Mouse (Mus musculus) B cell, adult 2 months (primary cell): ENCODE results near the gene Piwil4.

Experiments
- DNase-seq, 2 experiments: peaks; one replicate each; pipeline ENCODE4 v3.0.0; 2022

Piwil4 gene

GRCm38 (mm10) chr9:14740151-14740924 is at the start of gene Piwil4:
Piwil4 (minus strand) TSS chr9:14740733.
- DNase-seq = no peak

DNA sequence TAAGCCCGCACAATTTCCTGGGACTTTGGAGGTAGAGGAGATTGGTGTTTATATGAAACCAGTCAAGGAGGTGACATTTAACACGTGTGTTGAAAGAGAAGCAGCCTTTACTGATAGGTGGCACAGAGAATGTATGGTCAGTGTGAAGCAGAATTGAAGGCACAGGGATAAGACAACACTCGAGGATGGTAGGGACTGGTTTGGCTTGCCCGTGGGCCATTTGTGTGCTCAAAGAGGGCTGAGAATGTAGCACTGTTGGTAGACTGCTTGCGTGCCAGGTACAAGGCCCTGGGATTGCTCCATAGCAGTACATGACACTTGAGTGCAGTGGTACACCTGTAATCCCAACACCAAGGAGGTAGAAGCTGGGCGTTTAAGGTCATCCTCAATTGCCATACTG is 46.8 kb upstream of the Piwil4 start:
- no peak for DNase-seq

GRCm38 (mm10) chr9:14784039-14785002 is 43.8 kb upstream of the Piwil4 start, which contains the start of the genes Mre11a and Ankrd49:
Mre11a (plus strand) TSS chr9:14784654.
Ankrd49 (minus strand) TSS chr9:14784856.
- DNase-seq = peak; percentile 91 to 92

GRCm38 (mm10) chr9:14778341-14778740 is 37.8 kb upstream of the Piwil4 start:
- no peak for DNase-seq

GRCm38 (mm10) chr9:14773813-14774212 is 33.3 kb upstream of the Piwil4 start:
- DNase-seq = no peak

GRCm38 (mm10) chr9:14772074-14772473 is 31.5 kb upstream of the Piwil4 start:
- DNase-seq = no peak

- DNase-seq = no peak
Observed at GRCm38 (mm10) chr9:14770803-14771471, 30.4 kb upstream of the Piwil4 start, which contains the start of gene 1700012B09Rik. 1700012B09Rik (minus strand) TSS chr9:14771030.

- no peak for DNase-seq
Observed at GRCm38 (mm10) chr9:14769811-14770210, 29.3 kb upstream of the Piwil4 start.

DNA sequence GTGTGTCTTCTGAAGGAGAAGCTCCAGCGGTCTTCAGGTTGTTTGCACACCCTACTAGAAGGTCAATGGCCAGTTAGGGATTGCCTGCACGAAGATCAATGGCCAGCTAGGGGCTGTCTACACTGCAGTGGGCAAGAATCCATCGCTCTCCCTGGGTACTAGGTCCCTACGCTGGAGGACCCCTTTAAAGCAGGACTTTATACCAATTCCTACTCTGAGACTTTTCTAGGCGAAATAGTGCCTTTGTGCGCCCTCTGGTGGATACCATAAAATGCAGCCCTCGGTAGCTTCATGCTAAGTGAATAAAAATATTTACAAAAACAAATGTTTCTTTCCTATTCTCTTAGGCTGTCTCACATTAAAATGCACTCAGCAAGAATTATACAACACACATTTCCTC is 24.2 kb upstream of the Piwil4 start:
- DNase-seq = peak; percentile 56 to 59

- no peak for DNase-seq
Observed at GRCm38 (mm10) chr9:14759261-14759660, 18.7 kb upstream of the Piwil4 start.

DNA sequence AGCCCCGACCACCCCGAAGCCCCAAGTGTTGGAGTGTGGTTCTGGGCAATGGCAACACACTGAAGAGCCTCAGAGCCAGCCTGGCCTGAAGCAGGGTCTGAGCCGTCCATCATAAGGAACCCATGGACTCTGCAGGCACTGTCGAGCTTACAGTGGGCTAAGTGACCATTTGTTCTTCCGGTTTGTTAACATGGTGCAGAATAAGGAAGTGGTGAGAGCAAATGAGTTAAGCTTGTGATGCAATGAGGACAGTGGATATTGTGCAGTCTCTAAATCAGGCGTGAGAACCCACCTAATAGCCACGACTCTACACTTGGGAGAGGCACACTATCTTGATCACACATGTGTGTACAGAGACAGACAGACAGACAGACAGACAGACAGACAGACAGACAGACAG is 18.1 kb upstream of the Piwil4 start:
- DNase-seq = no peak

- no peak for DNase-seq
Observed at GRCm38 (mm10) chr9:14754469-14754868, 13.9 kb upstream of the Piwil4 start.

DNA sequence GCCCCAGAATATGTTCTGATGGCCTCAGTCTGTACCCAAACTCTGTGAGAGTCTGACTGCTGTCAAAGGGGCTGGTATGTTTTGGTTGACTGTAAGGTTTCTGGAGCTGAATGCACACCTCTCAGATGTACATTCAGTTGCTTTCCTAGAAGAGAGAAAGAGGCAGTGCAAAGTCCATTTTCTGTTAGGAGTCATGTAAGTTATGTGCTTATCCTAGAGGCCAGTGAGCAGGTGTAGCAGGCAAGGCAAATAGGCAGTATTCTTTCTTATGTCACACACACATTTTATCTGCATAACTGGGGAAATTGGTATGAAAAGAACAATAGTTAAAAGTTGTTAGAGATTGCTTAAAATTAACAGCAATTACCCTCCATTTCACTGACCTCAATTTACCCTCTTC is 13.4 kb upstream of the Piwil4 start:
- DNase-seq = no peak

DNA sequence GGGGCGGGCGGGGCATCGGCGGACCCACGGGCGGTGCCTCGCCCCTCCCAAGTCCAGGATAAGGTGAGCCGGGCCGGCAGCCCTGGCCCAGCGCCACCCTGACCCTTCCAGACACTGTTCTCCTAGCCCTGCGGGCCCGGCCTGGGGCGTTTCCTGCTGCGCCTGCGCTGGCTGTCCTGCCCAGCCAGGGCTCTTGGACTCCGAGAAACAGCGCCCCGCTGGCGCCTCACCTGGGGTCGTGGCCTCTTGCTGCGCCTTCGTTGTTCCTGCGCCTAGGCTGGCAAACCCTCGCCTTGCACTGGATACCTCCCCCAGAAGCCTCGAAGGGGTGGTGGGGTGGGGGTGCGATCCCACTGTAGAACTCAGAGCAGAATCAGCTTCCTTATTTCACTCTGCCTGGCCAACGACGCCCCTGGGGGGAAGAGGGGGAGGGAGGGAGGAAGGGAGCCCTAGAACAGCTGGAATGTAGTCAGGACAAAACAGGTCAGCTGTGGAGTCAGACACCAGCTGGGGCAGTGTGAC is 11.5 kb upstream of the Piwil4 start, which contains the start of gene Fut4:
Fut4 (minus strand) TSS at position 393 of the 522 bp plus-strand sequence.
- DNase-seq = peak; percentile 26 to 30

DNA sequence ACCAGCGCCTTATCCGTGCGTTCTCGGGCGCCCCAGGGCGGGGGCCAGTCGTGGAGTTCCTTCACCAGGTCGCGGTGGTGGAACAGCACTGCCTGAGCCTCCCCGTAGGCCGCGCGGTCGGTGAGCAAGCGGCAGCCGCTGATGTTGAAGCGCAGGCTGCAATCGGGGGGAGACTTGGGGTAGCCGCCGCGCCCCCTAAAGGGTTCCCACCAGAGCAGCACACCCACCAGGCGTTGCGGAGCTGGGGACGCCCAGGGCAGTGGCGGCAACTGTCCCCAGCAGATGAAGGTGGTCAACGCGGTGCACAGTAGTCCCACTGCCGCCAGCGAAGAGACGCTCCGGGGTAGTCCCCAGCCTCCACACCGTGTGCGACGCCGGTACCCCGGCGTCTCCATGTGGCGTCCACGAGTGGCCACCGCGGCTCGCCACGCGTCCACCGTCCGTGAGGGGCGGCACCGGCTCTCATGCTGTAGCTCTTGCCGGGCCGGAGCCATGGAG is 11.0 kb upstream of the Piwil4 start:
- DNase-seq = peak; percentile 18 to 19

GRCm38 (mm10) chr9:14750901-14751502 is 10.5 kb upstream of the Piwil4 start:
- DNase-seq = no peak

GRCm38 (mm10) chr9:14739498-14740150 is 909 bp downstream of the Piwil4 start:
- DNase-seq = no peak

- no peak for DNase-seq
Observed at GRCm38 (mm10) chr9:14730941-14731541, 9.5 kb downstream of the Piwil4 start.

- no peak for DNase-seq
Observed at GRCm38 (mm10) chr9:14728365-14728764, 12.2 kb downstream of the Piwil4 start.

- no peak for DNase-seq
Observed at GRCm38 (mm10) chr9:14726629-14727028, 13.9 kb downstream of the Piwil4 start.

DNA sequence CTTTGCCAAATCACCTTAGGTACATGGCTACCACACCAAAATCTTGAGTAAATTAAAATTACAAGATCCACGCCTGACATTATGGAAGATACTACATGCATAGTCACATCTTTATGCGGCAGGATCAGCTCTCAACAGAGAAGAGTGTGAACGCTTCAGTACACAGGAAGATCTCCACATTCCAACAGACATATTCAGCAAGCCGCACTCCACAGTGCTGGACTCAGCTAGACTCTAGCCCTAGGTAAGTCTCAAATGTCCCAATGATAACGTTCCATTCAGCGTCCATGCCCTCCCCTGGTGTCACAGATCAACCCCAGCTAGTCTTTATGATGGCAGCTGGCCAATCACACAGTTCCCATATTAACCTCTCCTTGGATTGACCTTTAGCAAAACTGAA is 14.5 kb downstream of the Piwil4 start:
- DNase-seq = no peak
